ENCODE assay signal across 13 mouse cellular contexts in genomic region chr6:119572296-119572695, GRCm38 (mm10). TPM values are rescaled to one million over a fixed set of nuclear protein-coding genes. Genes with fewer than 3 reads are reported as not detected.
DNase-seq lines count a peak whose midpoint lies in the region; ATAC-seq lines count a peak whose summit lies in the region.
"Had no signal": no experiment of that assay in that cellular context is flagged by ENCODE, and none has a peak within 500 bp of the region (broad histone marks: within the 10 kb centered on the region; RNA-seq: fewer than 3 reads in every experiment).

No protein-coding gene starts in this region.

- 37% methylated on average over 7 of the region's 7 CpGs for WGBS in heart, embryonic 12.5 days
- 81% methylated on average over 7 of the region's 7 CpGs for WGBS in forebrain, embryonic 14.5 days
- 87% methylated on average over 7 of the region's 7 CpGs for WGBS in forebrain, embryonic 10.5 days

- no peaks in the 10 kb centered on the region for H3K9me3 ChIP-seq in heart, embryonic 12.5 days (replicated peaks)
- H3K9me3 ChIP-seq in forebrain, embryonic 14.5 days (replicated peaks; ENCODE audit: control insufficient read depth, low read length), result no peaks in the 10 kb centered on the region
- no peaks in the 10 kb centered on the region for H3K9me3 ChIP-seq in forebrain, embryonic 10.5 days
- H3K9me3 ChIP-seq: hindbrain, embryonic 13.5 days had no signal

- ATAC-seq in heart, embryonic 12.5 days (ENCODE audit: insufficient number of reproducible peaks, low FRiP score), result peak; percentile 47; the same call in 1 of the 2 replicates
- ATAC-seq in forebrain, embryonic 14.5 days, result no peak

- peaks cover 16% of the 10 kb centered on the region for H3K4me1 ChIP-seq in heart, embryonic 12.5 days (replicated peaks)
- H3K4me1 ChIP-seq in forebrain, embryonic 14.5 days (ENCODE audit: control insufficient read depth, insufficient read depth, low read length), result no peaks in the 10 kb centered on the region
- H3K4me1 ChIP-seq in forebrain, embryonic 10.5 days, result peaks cover 4% of the 10 kb centered on the region
- H3K4me1 ChIP-seq: hindbrain, embryonic 13.5 days had no signal

- H3K27ac ChIP-seq in heart, embryonic 12.5 days (ENCODE audit: poor library complexity, severe bottlenecking), result peak overlapping the region; percentile 50; the same call in 1 of the 2 replicates
- no peak overlapping the region for H3K27ac ChIP-seq in forebrain, embryonic 14.5 days (ENCODE audit: low read depth, low read length)
- no peak overlapping the region for H3K27ac ChIP-seq in forebrain, embryonic 10.5 days
- H3K27ac ChIP-seq: hindbrain, embryonic 13.5 days; kidney, postnatal 0 days had no signal

- H3K36me3 ChIP-seq in heart, embryonic 12.5 days, result peaks cover 34% of the 10 kb centered on the region
- peaks cover 34% of the 10 kb centered on the region for H3K36me3 ChIP-seq in forebrain, embryonic 14.5 days (ENCODE audit: control insufficient read depth, insufficient read depth, low read length)
- peaks cover 43% of the 10 kb centered on the region for H3K36me3 ChIP-seq in forebrain, embryonic 10.5 days (replicated peaks)

- DNase-seq in adrenal gland, postnatal 14 days, result peak; percentile 17
- no peak for DNase-seq in adrenal gland, postnatal 25 days
- DNase-seq in lung, postnatal 10 days, result peak; percentile 45
- DNase-seq in lung, postnatal 4 days, result no peak
- DNase-seq in kidney, adult 8-10 months, result no peak
- DNase-seq in forebrain, embryonic 14.5 days (ENCODE audit: low spot score), result no peak
- no peak for DNase-seq in forebrain, embryonic 10.5 days (ENCODE audit: extremely low spot score, low spot score)
- DNase-seq: adrenal gland, postnatal 36 days; right cerebral cortex, postnatal 4 days had no signal

- H3K4me3 ChIP-seq in heart, embryonic 12.5 days, result no peak overlapping the region
- H3K4me3 ChIP-seq in forebrain, embryonic 14.5 days (ENCODE audit: low read depth, low read length), result no peak overlapping the region
- H3K4me3 ChIP-seq in forebrain, embryonic 10.5 days, result no peak overlapping the region
- H3K4me3 ChIP-seq: hindbrain, embryonic 13.5 days had no signal

- no peak overlapping the region for H3K9ac ChIP-seq in heart, embryonic 12.5 days
- no peak overlapping the region for H3K9ac ChIP-seq in forebrain, embryonic 14.5 days (ENCODE audit: low read length)
- H3K9ac ChIP-seq: hindbrain, embryonic 13.5 days had no signal

- H3K4me2 ChIP-seq in heart, embryonic 12.5 days, result no peak overlapping the region
- no peak overlapping the region for H3K4me2 ChIP-seq in forebrain, embryonic 14.5 days (ENCODE audit: low read length)
- H3K4me2 ChIP-seq: hindbrain, embryonic 13.5 days had no signal

- no peaks in the 10 kb centered on the region for H3K27me3 ChIP-seq in heart, embryonic 12.5 days (replicated peaks)
- H3K27me3 ChIP-seq in forebrain, embryonic 14.5 days (replicated peaks; ENCODE audit: control insufficient read depth, insufficient read depth, low read length), result no peaks in the 10 kb centered on the region
- no peaks in the 10 kb centered on the region for H3K27me3 ChIP-seq in forebrain, embryonic 10.5 days (ENCODE audit: poor library complexity, severe bottlenecking)
- H3K27me3 ChIP-seq: hindbrain, embryonic 13.5 days had no signal

RNA-seq across cellular contexts. Expression of gene Wnt5b, which starts 28.1 kb away (rescaled TPM):
- 2.6 and 3.0 TPM in 2 replicates for total RNA-seq in adrenal gland, postnatal 14 days (2021)
- 1.7 and 2.7 TPM in 2 replicates for total RNA-seq in adrenal gland, postnatal 25 days (2021)
- polyA plus RNA-seq in heart, embryonic 12.5 days (2016; fragmentation: Nextera tagmentation; extraction: Ambion mirVana), result 8.9 and 9.2 TPM in 2 replicates
- polyA plus RNA-seq in forebrain, embryonic 14.5 days (2014; fragmentation: Nextera tagmentation; extraction: Ambion mirVana), result 3.0 and 3.4 TPM in 2 replicates
- polyA plus RNA-seq in forebrain, embryonic 10.5 days (2016; fragmentation: Nextera tagmentation; extraction: Ambion mirVana), result 19.3 and 23.9 TPM in 2 replicates
- total RNA-seq: megakaryocyte, adult 5-6 weeks had no signal

Comparison
In these comparisons a context has a peak if more than half of its experiments do, and no peak if none do; other contexts are left out.
1. DNase-seq: peak in adrenal gland, postnatal 14 days (single experiment) and lung, postnatal 10 days (single experiment); none in adrenal gland, postnatal 25 days (single experiment), lung, postnatal 4 days (0 of 2), kidney, adult 8-10 months (0 of 2), forebrain, embryonic 14.5 days (single experiment) and forebrain, embryonic 10.5 days (single experiment).